Mouse (Mus musculus) myocyte (in vitro differentiated cells): Measurements from ENCODE around the gene Fstl1. TPM values are rescaled to one million over a fixed set of nuclear protein-coding genes. Genes with fewer than 3 reads are reported as not detected.

Experiments
- H3K27me3 ChIP-seq: one replicate; pipeline ENCODE4 v1.6.1; 2011; ENCODE audit not compliant: control insufficient read depth, insufficient read depth, insufficient read length
- H3K36me3 ChIP-seq: one replicate; pipeline ENCODE4 v1.6.1; 2011; ENCODE audit not compliant: control insufficient read depth, insufficient read depth
- H3K4me2 ChIP-seq: one replicate; pipeline ENCODE4 v1.6.1; 2011; ENCODE audit warnings: low read depth, control low read depth
- H3K4me3 ChIP-seq: one replicate; pipeline ENCODE4 v1.5.1; 2011; ENCODE audit warnings: mild to moderate bottlenecking, control low read depth, moderate library complexity
- H3K79me2 ChIP-seq: one replicate; pipeline ENCODE4 v1.6.1; 2011; ENCODE audit not compliant: control insufficient read depth, insufficient read depth
- H3ac ChIP-seq: one replicate; pipeline ENCODE4 v1.6.1; 2011; ENCODE audit not compliant: control insufficient read depth, insufficient read length
- CEBPB ChIP-seq: IDR thresholded peaks from 2 replicates; pipeline ENCODE4 v1.6.1; 2011; ENCODE audit warnings: mild to moderate bottlenecking, moderate library complexity; ENCODE audit not compliant: poor library complexity, insufficient read depth, severe bottlenecking
- E2F4 ChIP-seq: IDR thresholded peaks from one replicate; pipeline ENCODE4 v1.6.1; 2011; ENCODE audit warnings: mild to moderate bottlenecking, control low read depth, moderate library complexity; ENCODE audit not compliant: insufficient read depth
- MAX ChIP-seq: IDR thresholded peaks from one replicate; pipeline ENCODE4 v1.6.1; 2011; ENCODE audit warnings: low read depth, mild to moderate bottlenecking, control low read depth
- MYOD1 ChIP-seq, 3 experiments: IDR thresholded peaks; one replicate each; pipeline ENCODE4 v1.6.1; 2011; ENCODE audit warnings: control low read depth in 2 of 3, low read depth in 2 of 3, mild to moderate bottlenecking in 2 of 3, moderate library complexity in 1 of 3; ENCODE audit not compliant: insufficient read length in 2 of 3, control insufficient read depth in 1 of 3
- MYOG ChIP-seq, 3 experiments: IDR thresholded peaks; one replicate each; pipeline ENCODE4 v1.6.1; 2011; ENCODE audit warnings: control low read depth in 2 of 3, low read depth in 2 of 3, mild to moderate bottlenecking in 2 of 3; ENCODE audit not compliant: insufficient read length in 2 of 3, control insufficient read depth in 1 of 3, insufficient read depth in 1 of 3
- POLR2A ChIP-seq: IDR thresholded peaks from one replicate; pipeline ENCODE4 v1.6.1; 2011; ENCODE audit warnings: low read depth, mild to moderate bottlenecking, control low read depth, moderate library complexity; ENCODE audit not compliant: insufficient read length
- POLR2AphosphoS2 ChIP-seq: IDR thresholded peaks from one replicate; pipeline ENCODE4 v1.6.1; 2011; ENCODE audit warnings: low read depth, control low read depth; ENCODE audit not compliant: insufficient read length
- REST ChIP-seq: IDR thresholded peaks from one replicate; pipeline ENCODE4 v1.6.1; 2011; ENCODE audit warnings: mild to moderate bottlenecking, control low read depth, moderate library complexity; ENCODE audit not compliant: insufficient read depth, insufficient read length
- SRF ChIP-seq: IDR thresholded peaks from one replicate; pipeline ENCODE4 v1.6.1; 2011; ENCODE audit warnings: low read depth; ENCODE audit not compliant: control insufficient read depth, insufficient read length
- TCF12 ChIP-seq: IDR thresholded peaks from one replicate; pipeline ENCODE4 v1.6.1; 2011; ENCODE audit warnings: mild to moderate bottlenecking, control low read depth; ENCODE audit not compliant: poor library complexity, insufficient read depth, severe bottlenecking
- TCF3 ChIP-seq: IDR thresholded peaks from one replicate; pipeline ENCODE4 v1.6.1; 2011; ENCODE audit warnings: low read depth, control low read depth; ENCODE audit not compliant: insufficient read length
- USF1 ChIP-seq: IDR thresholded peaks from one replicate; pipeline ENCODE4 v1.6.1; 2011; ENCODE audit warnings: low read depth, mild to moderate bottlenecking, control low read depth, moderate library complexity
- polyA plus RNA-seq: library from polyadenylated mRNA; unstranded; fragments of >200 nt; fragmentation: generic; extraction: Trizol; gene quantifications from one replicate; pipeline ENCODE4 v1.2.1, GENCODE M21; 2012; ENCODE audit warnings: missing spikeins

Gene Fstl1
- polyA plus RNA-seq, 1 experiment = 134 TPM

GRCm38 (mm10) chr16:37831041-37831440 is 54.4 kb downstream of the Fstl1 start:
- no peak for TF ChIP-seq TCF3
- no peak for TF ChIP-seq USF1
- no peak for TF ChIP-seq MYOG (IDR thresholded peaks at IDR 0.05; ENCODE audit: control insufficient read depth in 1 of 3, insufficient read depth in 1 of 3, insufficient read length in 2 of 3, low read depth in 2 of 3)
- no peak for TF ChIP-seq POLR2AphosphoS2
- TF ChIP-seq CEBPB = no peak
- TF ChIP-seq E2F4 = no peak
- no peak for TF ChIP-seq SRF
- TF ChIP-seq MAX = no peak
- TF ChIP-seq REST = no peak
- Histone ChIP-seq H3K36me3 (peaks cover 58% of the 10 kb centered on the region), H3K79me2 (no peaks in the 10 kb centered on the region), H3ac (no peak overlapping the region), H3K27me3 (no peaks in the 10 kb centered on the region), H3K4me2 (no peak overlapping the region), H3K4me3 (no peak overlapping the region)

GRCm38 (mm10) chr16:37837571-37837970 is 60.9 kb downstream of the Fstl1 start:
- no peak overlapping the region for H3K4me2 ChIP-seq
- H3K79me2 ChIP-seq = no peaks in the 10 kb centered on the region
- H3K36me3 ChIP-seq = peaks cover 14% of the 10 kb centered on the region
- no peaks in the 10 kb centered on the region for H3K27me3 ChIP-seq
- H3ac ChIP-seq = no peak overlapping the region
- H3K4me3 ChIP-seq = no peak overlapping the region
- TF ChIP-seq TCF3 = no peak

GRCm38 (mm10) chr16:37842439-37842838 is 65.8 kb downstream of the Fstl1 start:
- TF ChIP-seq POLR2A = no peak
- TF ChIP-seq REST = no peak
- TF ChIP-seq MYOD1 (IDR thresholded peaks at IDR 0.05; ENCODE audit: control insufficient read depth in 1 of 3, insufficient read length in 2 of 3, low read depth in 2 of 3) = no peak
- TF ChIP-seq TCF3 = no peak
- no peak for TF ChIP-seq MAX
- TF ChIP-seq SRF = no peak
- TF ChIP-seq E2F4 = no peak
- no peak for TF ChIP-seq MYOG (IDR thresholded peaks at IDR 0.05; ENCODE audit: control insufficient read depth in 1 of 3, insufficient read depth in 1 of 3, insufficient read length in 2 of 3, low read depth in 2 of 3)
- no peak for TF ChIP-seq CEBPB
- no peak for TF ChIP-seq TCF12
- TF ChIP-seq POLR2AphosphoS2 = no peak
- no peak overlapping the region for H3K4me3 ChIP-seq
- H3ac ChIP-seq = no peak overlapping the region
- H3K79me2 ChIP-seq = no peaks in the 10 kb centered on the region
- H3K27me3 ChIP-seq = no peaks in the 10 kb centered on the region
- no peak overlapping the region for H3K4me2 ChIP-seq
- no peaks in the 10 kb centered on the region for H3K36me3 ChIP-seq

GRCm38 (mm10) chr16:37843740-37844139 is 67.1 kb downstream of the Fstl1 start:
- no peaks in the 10 kb centered on the region for H3K36me3 ChIP-seq
- no peak overlapping the region for H3K4me3 ChIP-seq
- no peak overlapping the region for H3K4me2 ChIP-seq
- no peaks in the 10 kb centered on the region for H3K79me2 ChIP-seq
- H3K27me3 ChIP-seq = no peaks in the 10 kb centered on the region
- no peak overlapping the region for H3ac ChIP-seq
- no peak for TF ChIP-seq USF1
- TF ChIP-seq CEBPB = peak; percentile 62; the same call in 1 of the 2 replicates

GRCm38 (mm10) chr16:37845202-37845925 is 68.7 kb downstream of the Fstl1 start:
- Histone ChIP-seq H3K79me2 (no peaks in the 10 kb centered on the region), H3K4me3 (no peak overlapping the region), H3K36me3 (no peaks in the 10 kb centered on the region), H3K27me3 (no peaks in the 10 kb centered on the region), H3ac (no peak overlapping the region), H3K4me2 (no peak overlapping the region)
- no peak for TF ChIP-seq REST
- no peak for TF ChIP-seq MAX
- TF ChIP-seq POLR2A = no peak
- TF ChIP-seq E2F4 = no peak
- no peak for TF ChIP-seq MYOG (IDR thresholded peaks at IDR 0.05; ENCODE audit: control insufficient read depth in 1 of 3, insufficient read depth in 1 of 3, insufficient read length in 2 of 3, low read depth in 2 of 3)
- no peak for TF ChIP-seq POLR2AphosphoS2
- TF ChIP-seq TCF3 = no peak
- TF ChIP-seq SRF = no peak
- no peak for TF ChIP-seq CEBPB
- no peak for TF ChIP-seq TCF12
- no peak for TF ChIP-seq USF1
- TF ChIP-seq MYOD1 (IDR thresholded peaks at IDR 0.05; ENCODE audit: control insufficient read depth in 1 of 3, insufficient read length in 2 of 3, low read depth in 2 of 3) = no peak
